Mouse (Mus musculus): ENCODE data around the gene Dpagt1. TPM values are rescaled to one million over a fixed set of nuclear protein-coding genes. Genes with fewer than 3 reads are reported as not detected.

Dpagt1 gene
- polyA plus RNA-seq, 1 experiment, result 7.1 TPM

DNA sequence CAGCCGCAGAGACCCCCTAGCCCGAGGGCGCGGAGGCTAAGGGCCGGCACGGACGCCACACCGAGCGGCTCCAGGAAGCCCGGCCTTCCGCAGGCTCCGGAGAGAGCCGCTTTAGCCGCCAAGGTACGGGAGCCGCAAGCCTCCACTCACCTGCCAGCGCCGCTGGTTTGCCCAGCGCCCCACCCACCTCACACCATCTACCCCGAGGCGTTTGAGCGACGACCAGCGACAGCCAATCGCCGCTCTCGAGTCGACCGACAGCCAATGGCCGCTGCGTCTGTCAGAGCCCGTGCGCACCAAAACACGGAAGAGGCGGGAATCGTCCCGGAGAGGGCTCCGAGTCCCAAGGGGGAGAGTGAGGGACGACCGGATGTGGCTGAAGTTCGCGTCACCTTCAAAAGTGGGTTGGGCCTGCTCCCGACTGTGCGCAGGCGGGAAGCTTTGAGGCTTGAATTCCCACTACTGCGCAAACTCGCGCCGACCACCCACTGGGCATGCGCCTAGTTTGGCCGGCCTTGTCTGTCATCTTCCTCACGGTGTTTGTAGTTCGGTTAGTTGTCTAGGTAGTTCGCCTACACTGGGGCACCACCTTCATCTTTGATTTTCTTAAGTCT lies 20.2 kb upstream of the Dpagt1 start, which contains the start of gene Hinfp:
Hinfp (minus strand) TSS at position 206 of the 614 bp plus-strand sequence.
- Histone ChIP-seq H3K4me1 (peaks cover 46% of the 10 kb centered on the region), H3K4me3 (replicated peaks) (peak within 1 kb of the TSS; percentile 93), H3K9me3 (no peaks in the 10 kb centered on the region), H3K36me3 (replicated peaks; ENCODE audit: low read length) (peaks cover 50% of the 10 kb centered on the region), H3K27me3 (replicated peaks) (no peaks in the 10 kb centered on the region)
- peak; percentile 99; the same call in 1 of the 2 replicates for TF ChIP-seq FLI1 (IDR thresholded peaks at IDR 0.05; ENCODE audit: low read length)
- TF ChIP-seq GATA1 (IDR thresholded peaks at IDR 0.05; ENCODE audit: borderline replicate concordance, low read length), result no peak

DNA sequence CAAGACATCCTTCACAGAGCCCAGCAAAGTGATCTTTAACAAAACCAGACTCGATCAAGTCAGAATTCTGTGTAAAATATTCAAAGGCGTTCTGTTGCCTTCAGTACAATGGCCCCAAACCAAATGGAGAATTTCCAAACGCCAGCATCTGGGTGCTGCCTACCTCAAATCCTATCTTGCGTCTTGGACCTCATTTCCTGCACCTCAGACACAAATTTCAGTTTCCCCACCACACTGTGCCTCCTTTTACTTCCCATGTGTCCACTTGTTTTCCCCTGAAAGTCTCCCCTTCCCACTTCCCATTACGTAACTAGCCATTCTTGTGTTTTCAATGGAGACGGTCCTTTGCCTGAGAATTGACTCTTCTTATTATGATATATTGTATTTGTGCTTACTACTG lies 19.3 kb upstream of the Dpagt1 start:
- no peak for TF ChIP-seq FLI1 (IDR thresholded peaks at IDR 0.05; ENCODE audit: low read length)
- TF ChIP-seq GATA1 (IDR thresholded peaks at IDR 0.05; ENCODE audit: borderline replicate concordance, low read length), result no peak
- H3K9me3 ChIP-seq, result no peaks in the 10 kb centered on the region
- H3K4me1 ChIP-seq, result peaks cover 45% of the 10 kb centered on the region
- no peak overlapping the region for H3K4me3 ChIP-seq (replicated peaks)
- H3K36me3 ChIP-seq (replicated peaks; ENCODE audit: low read length), result peaks cover 51% of the 10 kb centered on the region
- no peaks in the 10 kb centered on the region for H3K27me3 ChIP-seq (replicated peaks)

DNA sequence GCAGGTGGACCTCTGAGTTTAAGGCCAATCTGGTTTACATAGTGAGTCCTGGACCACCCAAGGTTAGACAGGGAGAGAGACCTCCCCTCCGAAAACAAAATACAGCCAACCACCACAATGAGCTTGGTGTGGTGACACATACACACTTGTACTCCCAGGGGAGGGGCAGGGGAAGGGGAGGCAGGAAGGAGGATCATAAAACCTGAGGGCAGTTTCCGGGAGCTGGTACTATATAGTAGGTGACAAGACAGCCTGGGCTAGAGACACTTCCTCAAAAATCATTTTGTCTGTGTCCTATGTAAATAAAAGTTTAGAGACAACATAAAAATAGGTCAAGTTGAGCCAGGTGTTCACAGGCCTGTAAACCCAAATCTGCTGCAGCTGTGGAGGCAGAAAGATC lies 18.6 kb upstream of the Dpagt1 start:
- Histone ChIP-seq H3K27me3 (replicated peaks) (no peaks in the 10 kb centered on the region), H3K9me3 (no peaks in the 10 kb centered on the region), H3K36me3 (replicated peaks; ENCODE audit: low read length) (peaks cover 50% of the 10 kb centered on the region), H3K4me3 (replicated peaks) (no peak overlapping the region), H3K4me1 (peaks cover 46% of the 10 kb centered on the region)
- TF ChIP-seq FLI1 (IDR thresholded peaks at IDR 0.05; ENCODE audit: low read length), result no peak
- TF ChIP-seq GATA1 (IDR thresholded peaks at IDR 0.05; ENCODE audit: borderline replicate concordance, low read length), result no peak

DNA sequence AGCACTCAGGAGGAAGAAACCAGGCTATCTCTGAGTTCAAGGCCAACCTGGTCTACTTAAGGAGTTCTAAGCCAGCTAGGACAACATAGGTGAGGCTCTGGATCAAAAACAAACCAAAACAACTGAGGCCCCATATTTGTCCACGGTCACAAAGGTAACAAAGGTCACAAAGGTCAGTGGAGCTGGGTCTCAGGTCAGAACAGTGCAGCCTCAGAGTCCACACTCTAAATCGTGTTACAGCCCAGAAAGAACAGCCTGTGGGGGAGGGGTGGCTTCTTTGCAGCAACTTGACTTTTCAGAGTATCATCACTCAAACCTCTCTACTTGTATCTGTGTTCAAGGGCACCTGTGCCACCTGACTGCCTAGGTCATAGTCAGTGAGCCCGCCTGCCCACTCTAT lies 16.1 kb upstream of the Dpagt1 start:
- no peaks in the 10 kb centered on the region for H3K9me3 ChIP-seq
- peaks cover 56% of the 10 kb centered on the region for H3K36me3 ChIP-seq (replicated peaks; ENCODE audit: low read length)
- H3K27me3 ChIP-seq (replicated peaks), result no peaks in the 10 kb centered on the region
- H3K4me1 ChIP-seq, result peaks cover 22% of the 10 kb centered on the region
- no peak for TF ChIP-seq GATA1 (IDR thresholded peaks at IDR 0.05; ENCODE audit: borderline replicate concordance, low read length)
- TF ChIP-seq FLI1 (IDR thresholded peaks at IDR 0.05; ENCODE audit: low read length), result no peak
- H3K4me3 ChIP-seq (replicated peaks), result no peak overlapping the region

DNA sequence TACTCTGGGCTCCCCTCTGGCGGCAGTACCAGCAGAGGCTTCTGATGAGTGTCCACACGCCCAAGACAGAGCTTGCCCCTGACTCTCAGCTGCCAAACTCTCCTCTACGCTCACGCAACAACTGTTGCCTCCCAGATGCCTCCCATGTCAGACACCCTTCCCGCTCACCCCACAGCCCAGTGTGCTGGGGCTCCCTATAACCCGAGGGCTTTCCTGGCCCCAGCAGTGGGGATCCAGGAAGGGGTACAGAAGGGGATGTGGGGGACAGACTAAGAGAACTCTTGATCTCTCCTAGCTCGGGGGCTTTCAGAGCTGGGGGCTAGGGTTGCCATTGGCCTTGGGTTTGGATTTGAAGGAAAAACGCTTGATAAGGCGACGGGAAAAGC lies 15.1 kb upstream of the Dpagt1 start:
- no peaks in the 10 kb centered on the region for H3K9me3 ChIP-seq
- H3K36me3 ChIP-seq (replicated peaks; ENCODE audit: low read length), result peaks cover 66% of the 10 kb centered on the region
- peaks cover 20% of the 10 kb centered on the region for H3K4me1 ChIP-seq
- no peak overlapping the region for H3K4me3 ChIP-seq (replicated peaks)
- no peak for TF ChIP-seq GATA1 (IDR thresholded peaks at IDR 0.05; ENCODE audit: borderline replicate concordance, low read length)
- no peak for TF ChIP-seq FLI1 (IDR thresholded peaks at IDR 0.05; ENCODE audit: low read length)
- no peaks in the 10 kb centered on the region for H3K27me3 ChIP-seq (replicated peaks)

DNA sequence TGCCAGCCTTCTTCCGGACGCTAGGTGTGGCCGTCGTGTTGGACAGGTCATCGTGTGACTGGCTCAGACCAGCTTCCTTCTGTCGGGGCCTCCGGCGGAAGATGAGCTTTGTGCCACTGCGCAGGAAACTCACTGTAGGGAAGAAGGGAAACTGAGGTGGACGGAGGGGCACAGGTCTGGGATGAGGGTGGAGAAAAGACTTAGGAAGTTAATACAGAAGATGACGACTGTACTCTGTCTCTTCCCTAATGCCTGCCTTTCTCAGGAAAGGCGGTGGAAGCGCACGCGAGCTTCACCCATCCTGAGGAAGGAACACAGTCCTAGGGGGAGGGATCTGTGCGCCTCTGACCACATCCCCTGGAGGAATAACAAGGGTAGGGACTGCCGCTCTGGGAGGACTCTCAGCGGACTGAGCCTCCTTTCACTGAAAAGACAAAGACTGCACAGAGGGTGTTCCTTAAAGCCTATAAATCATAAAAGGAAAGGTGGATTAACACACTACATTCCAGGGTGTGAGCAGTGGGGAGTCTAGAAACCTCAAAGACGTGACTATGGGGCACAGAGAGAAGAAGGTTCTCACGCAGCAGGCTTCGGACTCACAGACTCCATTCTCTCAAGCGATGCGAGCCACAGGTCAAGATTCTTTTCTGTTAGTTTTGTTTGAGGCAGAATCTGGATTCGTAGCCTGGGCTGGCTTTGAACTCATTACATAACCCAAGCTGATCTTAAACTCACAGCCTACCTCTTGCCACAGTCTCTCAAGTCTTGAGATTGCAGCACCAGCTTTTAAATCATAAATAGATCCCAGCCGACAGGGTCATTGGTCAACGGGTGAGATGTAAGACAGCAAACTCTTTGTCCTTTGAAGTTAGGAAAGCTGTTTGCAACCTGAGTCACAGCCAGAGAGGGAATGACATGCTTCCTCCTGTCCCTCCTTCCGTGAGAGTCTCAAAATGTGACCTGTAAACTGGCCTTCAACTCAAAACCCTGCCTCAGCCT lies 14.4 kb upstream of the Dpagt1 start:
- Histone ChIP-seq H3K9me3 (no peaks in the 10 kb centered on the region), H3K4me1 (peaks cover 19% of the 10 kb centered on the region), H3K36me3 (replicated peaks; ENCODE audit: low read length) (peaks cover 73% of the 10 kb centered on the region), H3K4me3 (replicated peaks) (no peak overlapping the region), H3K27me3 (replicated peaks) (no peaks in the 10 kb centered on the region)
- TF ChIP-seq GATA1 (IDR thresholded peaks at IDR 0.05; ENCODE audit: borderline replicate concordance, low read length) (no peak), FLI1 (IDR thresholded peaks at IDR 0.05; ENCODE audit: low read length) (no peak)

DNA sequence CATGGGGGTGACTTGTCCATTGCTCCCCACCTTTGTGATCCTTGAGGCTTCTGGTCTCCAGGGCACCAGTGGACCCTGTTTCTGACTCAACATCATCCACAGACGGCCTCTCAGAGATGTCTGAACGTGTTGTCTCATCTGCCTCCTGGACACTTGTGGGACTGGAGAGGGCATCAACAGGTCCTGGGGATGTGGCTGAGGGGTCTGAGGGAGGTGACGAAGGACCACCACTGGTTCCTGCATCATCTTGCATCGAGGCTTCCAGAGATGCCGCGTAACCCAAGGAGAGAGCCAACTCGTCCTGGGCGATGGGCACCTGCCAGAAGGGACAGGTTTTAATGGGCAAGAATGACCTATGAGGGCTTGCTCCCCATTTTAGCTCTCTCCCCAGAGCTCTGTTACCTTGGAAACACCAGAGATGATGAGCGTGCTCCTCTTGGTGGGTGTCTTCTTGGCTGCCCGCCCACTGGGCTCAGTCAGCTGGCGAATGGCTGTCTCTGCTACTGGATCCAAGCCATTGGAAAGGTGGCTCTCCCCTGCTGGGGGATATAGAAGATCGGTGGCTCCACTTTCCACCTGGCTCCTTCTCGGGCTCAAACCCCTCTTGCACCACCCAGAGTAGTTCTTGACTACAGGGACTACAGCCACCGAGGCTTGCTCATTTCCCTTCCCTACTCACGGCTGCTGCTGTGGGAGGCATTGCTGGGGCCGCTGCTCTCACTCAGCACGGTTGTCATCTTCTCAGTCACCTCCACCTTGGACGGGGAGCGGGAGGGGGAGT lies 12.2 kb upstream of the Dpagt1 start:
- peaks cover 37% of the 10 kb centered on the region for H3K4me1 ChIP-seq
- TF ChIP-seq GATA1 (IDR thresholded peaks at IDR 0.05; ENCODE audit: borderline replicate concordance, low read length) (no peak), FLI1 (IDR thresholded peaks at IDR 0.05; ENCODE audit: low read length) (no peak)
- H3K36me3 ChIP-seq (replicated peaks; ENCODE audit: low read length), result peaks cover 83% of the 10 kb centered on the region
- H3K9me3 ChIP-seq, result no peaks in the 10 kb centered on the region
- H3K4me3 ChIP-seq (replicated peaks), result no peak overlapping the region
- no peaks in the 10 kb centered on the region for H3K27me3 ChIP-seq (replicated peaks)

DNA sequence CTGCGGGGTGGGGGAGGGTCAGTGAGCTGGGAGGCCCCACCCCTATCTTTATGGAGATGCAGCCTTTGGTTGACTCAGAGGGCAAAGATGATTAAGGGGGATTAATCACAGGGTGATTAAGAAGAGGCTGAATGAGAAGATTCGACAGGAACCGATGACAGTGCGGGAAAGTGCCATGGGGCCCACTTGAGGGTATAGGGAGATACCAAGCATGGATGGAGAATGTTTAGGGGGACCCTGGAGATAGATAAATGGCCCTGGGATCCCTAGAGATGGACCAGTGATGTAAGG lies 11.6 kb upstream of the Dpagt1 start:
- TF ChIP-seq GATA1 (IDR thresholded peaks at IDR 0.05; ENCODE audit: borderline replicate concordance, low read length), result no peak
- no peak for TF ChIP-seq FLI1 (IDR thresholded peaks at IDR 0.05; ENCODE audit: low read length)
- Histone ChIP-seq H3K4me3 (replicated peaks) (no peak overlapping the region), H3K4me1 (peaks cover 43% of the 10 kb centered on the region), H3K36me3 (replicated peaks; ENCODE audit: low read length) (peaks cover 83% of the 10 kb centered on the region), H3K27me3 (replicated peaks) (no peaks in the 10 kb centered on the region), H3K9me3 (no peaks in the 10 kb centered on the region)

DNA sequence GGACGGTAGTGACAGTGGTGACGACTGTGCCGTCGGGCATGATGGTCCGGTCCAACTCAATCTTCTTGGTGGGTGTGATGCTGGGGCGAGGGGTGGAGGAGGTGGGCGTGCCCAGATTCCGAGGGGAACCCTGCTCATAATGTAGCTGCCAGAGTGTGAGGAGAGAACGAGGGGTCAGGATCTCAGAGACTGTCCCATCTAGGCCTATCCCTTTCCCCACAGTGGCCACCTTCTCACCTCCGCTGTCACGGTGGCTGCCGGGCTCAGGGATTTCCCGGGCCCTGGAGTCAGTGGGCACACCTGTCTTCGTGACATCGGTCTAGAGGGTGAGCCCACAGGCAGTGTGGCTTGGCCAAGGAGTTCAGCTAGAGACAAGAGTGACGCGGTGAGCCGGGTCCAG lies 10.9 kb upstream of the Dpagt1 start:
- H3K4me1 ChIP-seq, result peaks cover 47% of the 10 kb centered on the region
- no peaks in the 10 kb centered on the region for H3K9me3 ChIP-seq
- H3K27me3 ChIP-seq (replicated peaks), result no peaks in the 10 kb centered on the region
- TF ChIP-seq GATA1 (IDR thresholded peaks at IDR 0.05; ENCODE audit: borderline replicate concordance, low read length) (no peak), FLI1 (IDR thresholded peaks at IDR 0.05; ENCODE audit: low read length) (no peak)
- no peak overlapping the region for H3K4me3 ChIP-seq (replicated peaks)
- peaks cover 77% of the 10 kb centered on the region for H3K36me3 ChIP-seq (replicated peaks; ENCODE audit: low read length)
